Mouse (Mus musculus): ENCODE measurements around the gene Fbxo22. TPM values are rescaled to one million over a fixed set of nuclear protein-coding genes. Genes with fewer than 3 reads are reported as not detected.

The Fbxo22 gene
- 12.6 and 19.8 TPM in 2 replicates for polyA plus RNA-seq (2011; ENCODE audit: insufficient read depth, insufficient read length, low replicate concordance, missing spikeins)

DNA sequence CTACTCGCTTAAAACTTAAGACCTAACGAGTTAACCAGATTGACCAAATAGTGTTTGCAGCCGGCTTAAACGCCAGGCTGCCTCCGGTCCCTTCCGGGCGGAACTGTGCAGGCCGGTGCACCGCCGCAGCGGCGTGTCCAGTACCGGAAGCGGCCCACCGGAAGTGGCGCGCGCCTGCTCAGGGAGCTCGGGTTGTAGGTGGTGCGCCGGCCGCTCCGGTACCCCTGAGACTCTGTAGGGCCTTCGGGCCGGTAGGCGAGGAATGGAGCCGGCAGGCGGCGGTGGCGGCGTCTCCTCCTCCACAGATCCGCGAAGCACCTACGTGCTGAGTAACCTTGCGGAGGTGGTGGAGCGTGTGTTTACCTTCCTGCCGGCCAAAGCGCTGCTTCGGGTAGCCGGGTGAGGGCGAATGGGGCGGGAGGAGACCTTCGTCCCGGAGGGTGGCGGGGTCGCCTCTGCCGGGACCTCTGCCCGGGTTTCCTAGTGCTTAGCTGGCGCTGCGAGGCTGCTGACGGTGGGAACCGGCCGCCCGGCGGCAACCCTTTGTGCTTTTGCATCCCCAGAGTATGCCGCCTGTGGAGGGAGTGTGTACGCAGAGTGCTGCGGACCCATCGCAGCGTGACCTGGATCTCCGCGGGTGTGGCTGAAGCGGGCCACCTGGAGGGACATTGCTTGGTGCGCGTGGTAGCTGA lies at the start of gene Fbxo22:
Fbxo22 (plus strand) TSS at position 136 of the 692 bp plus-strand sequence.
- Histone ChIP-seq H3K4me1 (ENCODE audit: control insufficient read depth, insufficient read depth, low read length) (no peaks in the 10 kb centered on the region), H3K4me3 (replicated peaks; ENCODE audit: control insufficient read depth, low read depth, low read length) (peak within 1 kb of the TSS; percentile 73), H3K27ac (ENCODE audit: control insufficient read depth, insufficient read depth, low read depth, low read length, poor library complexity) (peak within 1 kb of the TSS; percentile 76)
- under 1% methylated on average over 65 of the region's 65 CpGs for WGBS
- TF ChIP-seq CTCF (IDR thresholded peaks at IDR 0.05; ENCODE audit: control insufficient read depth, insufficient read depth, low read length) (0 out of 2 replicates have a peak, but pooled peaks have one; percentile 0), POLR2A (IDR thresholded peaks at IDR 0.05; ENCODE audit: borderline replicate concordance, control insufficient read depth, low read depth, low read length) (peak; percentile 72; the same call in 1 of the 2 replicates)

DNA sequence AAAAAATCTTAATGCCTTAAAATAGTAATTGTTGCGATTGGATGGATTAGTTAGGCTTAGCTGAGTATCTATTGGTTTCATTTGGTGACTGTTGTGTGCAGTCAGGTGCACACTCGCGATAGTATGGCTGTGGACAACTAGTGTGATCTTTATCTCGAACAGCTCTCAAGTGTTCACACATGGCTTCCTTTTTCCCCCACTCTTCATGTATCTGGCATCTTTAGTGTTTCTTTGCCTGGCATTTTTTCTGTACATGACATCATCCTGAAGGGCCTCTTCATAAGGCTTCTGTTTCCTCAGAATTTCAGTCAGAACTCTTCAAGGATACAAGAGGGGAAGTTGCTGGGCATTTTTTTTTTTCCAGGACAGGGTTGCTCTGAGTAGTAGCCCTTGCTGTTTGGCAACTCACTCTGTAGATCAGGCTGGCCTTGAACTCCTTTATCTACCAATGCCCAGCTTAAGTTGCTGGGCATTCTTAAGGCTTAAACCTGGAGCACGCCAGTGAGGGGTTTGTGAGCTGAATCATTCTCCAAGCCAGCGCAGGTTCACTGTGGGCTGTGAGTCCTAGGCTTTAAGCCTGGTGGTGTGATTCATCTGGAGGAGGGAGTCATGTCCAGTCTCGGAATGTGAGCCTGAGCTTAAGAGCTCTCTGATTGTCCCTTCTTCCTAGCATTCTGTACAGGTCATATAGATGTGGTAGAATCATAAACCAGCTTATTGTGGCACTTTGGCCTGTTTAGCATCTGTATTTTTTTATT lies 37.9 kb upstream of the Fbxo22 start:
- TF ChIP-seq POLR2A (IDR thresholded peaks at IDR 0.05; ENCODE audit: borderline replicate concordance, control insufficient read depth, low read depth, low read length) (no peak), CTCF (IDR thresholded peaks at IDR 0.05; ENCODE audit: control insufficient read depth, insufficient read depth, low read length) (no peak)
- H3K4me3 ChIP-seq (replicated peaks; ENCODE audit: control insufficient read depth, low read depth, low read length): no peak overlapping the region
- no peaks in the 10 kb centered on the region; the same call in 1 of the 2 replicates for H3K4me1 ChIP-seq (ENCODE audit: control insufficient read depth, insufficient read depth, low read length)
- 0 out of 2 replicates have a peak overlapping the region, but pooled peaks have one; percentile 29 for H3K27ac ChIP-seq (ENCODE audit: control insufficient read depth, insufficient read depth, low read depth, low read length, poor library complexity)
- 54% methylated on average over 7 of the region's 7 CpGs for WGBS

DNA sequence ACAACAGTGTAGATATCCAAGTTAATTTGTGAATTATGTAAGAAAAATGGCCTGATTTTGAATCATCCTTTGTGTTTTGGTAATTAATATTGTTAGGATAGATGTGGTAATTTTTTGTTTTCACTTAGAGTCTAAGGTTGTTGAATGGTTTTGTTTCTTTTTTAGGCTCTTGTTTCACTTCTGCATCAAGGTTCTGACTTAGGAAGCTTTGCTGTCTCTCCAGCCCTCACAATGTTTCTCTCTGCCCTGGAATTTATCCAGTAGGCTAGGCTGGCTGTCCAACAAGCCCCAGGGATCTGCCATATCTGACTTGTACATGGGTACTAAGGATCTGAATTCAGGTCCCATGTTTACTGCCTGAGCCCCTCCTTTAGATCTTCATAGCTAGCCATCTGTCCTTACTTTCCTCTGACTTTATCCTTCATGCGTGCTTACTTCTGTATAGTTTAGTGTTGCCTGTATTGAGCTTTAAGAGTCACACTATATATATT lies 36.5 kb upstream of the Fbxo22 start:
- WGBS: 83% methylated on average over 1 of the region's 1 CpGs
- TF ChIP-seq CTCF (IDR thresholded peaks at IDR 0.05; ENCODE audit: control insufficient read depth, insufficient read depth, low read length) (no peak), POLR2A (IDR thresholded peaks at IDR 0.05; ENCODE audit: borderline replicate concordance, control insufficient read depth, low read depth, low read length) (no peak)
- H3K4me3 ChIP-seq (replicated peaks; ENCODE audit: control insufficient read depth, low read depth, low read length): no peak overlapping the region
- H3K4me1 ChIP-seq (ENCODE audit: control insufficient read depth, insufficient read depth, low read length): no peaks in the 10 kb centered on the region; the same call in 1 of the 2 replicates
- H3K27ac ChIP-seq (ENCODE audit: control insufficient read depth, insufficient read depth, low read depth, low read length, poor library complexity): no peak overlapping the region

DNA sequence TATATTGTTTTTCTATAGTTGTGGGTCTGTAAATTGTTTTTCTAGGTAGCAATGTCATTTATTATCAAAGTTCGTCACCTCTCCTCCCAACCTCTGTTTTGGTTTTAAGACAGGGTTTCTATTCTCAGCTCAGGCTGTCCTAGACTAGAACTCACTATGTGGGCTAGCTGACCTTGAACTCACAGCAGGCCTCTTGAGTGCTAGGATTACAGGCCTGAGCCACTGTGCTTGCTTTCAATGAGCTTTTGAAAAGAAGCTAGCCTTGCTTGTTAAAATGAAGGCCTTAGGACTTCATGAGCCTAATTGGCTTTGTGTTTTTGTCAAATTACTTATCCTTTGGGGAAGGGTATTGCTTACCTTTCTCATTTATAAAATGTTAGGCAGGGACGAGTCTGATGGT lies 34.5 kb upstream of the Fbxo22 start:
- Histone ChIP-seq H3K4me1 (ENCODE audit: control insufficient read depth, insufficient read depth, low read length) (no peaks in the 10 kb centered on the region; the same call in 1 of the 2 replicates), H3K27ac (ENCODE audit: control insufficient read depth, insufficient read depth, low read depth, low read length, poor library complexity) (no peak overlapping the region), H3K4me3 (replicated peaks; ENCODE audit: control insufficient read depth, low read depth, low read length) (no peak overlapping the region)
- no peak for TF ChIP-seq POLR2A (IDR thresholded peaks at IDR 0.05; ENCODE audit: borderline replicate concordance, control insufficient read depth, low read depth, low read length)
- TF ChIP-seq CTCF (IDR thresholded peaks at IDR 0.05; ENCODE audit: control insufficient read depth, insufficient read depth, low read length): no peak
- 81% methylated on average over 2 of the region's 2 CpGs for WGBS

DNA sequence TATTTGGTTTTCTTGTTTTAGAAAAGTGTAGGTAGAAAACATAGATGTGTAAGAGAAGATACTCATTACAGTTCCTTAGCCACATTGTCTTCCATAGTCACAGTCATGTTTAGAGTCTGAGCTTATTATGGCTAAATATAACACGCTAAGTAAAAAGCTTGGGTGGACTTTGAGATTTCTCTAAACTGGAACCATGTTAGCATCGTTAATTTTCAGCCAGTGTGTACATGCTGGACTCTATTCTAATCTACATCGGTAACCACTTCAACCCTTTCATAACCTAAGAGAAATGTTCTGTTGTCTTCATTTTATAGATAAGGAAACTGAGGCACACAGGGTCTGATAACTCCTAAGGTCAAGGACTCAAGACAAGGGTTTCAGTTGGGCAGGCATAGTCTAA lies 12.8 kb upstream of the Fbxo22 start:
- H3K4me3 ChIP-seq (replicated peaks; ENCODE audit: control insufficient read depth, low read depth, low read length): no peak overlapping the region
- H3K27ac ChIP-seq (ENCODE audit: control insufficient read depth, insufficient read depth, low read depth, low read length, poor library complexity): no peak overlapping the region
- no peak for TF ChIP-seq CTCF (IDR thresholded peaks at IDR 0.05; ENCODE audit: control insufficient read depth, insufficient read depth, low read length)
- no peak for TF ChIP-seq POLR2A (IDR thresholded peaks at IDR 0.05; ENCODE audit: borderline replicate concordance, control insufficient read depth, low read depth, low read length)
- H3K4me1 ChIP-seq (ENCODE audit: control insufficient read depth, insufficient read depth, low read length): no peaks in the 10 kb centered on the region
- 81% methylated on average over 3 of the region's 3 CpGs for WGBS

DNA sequence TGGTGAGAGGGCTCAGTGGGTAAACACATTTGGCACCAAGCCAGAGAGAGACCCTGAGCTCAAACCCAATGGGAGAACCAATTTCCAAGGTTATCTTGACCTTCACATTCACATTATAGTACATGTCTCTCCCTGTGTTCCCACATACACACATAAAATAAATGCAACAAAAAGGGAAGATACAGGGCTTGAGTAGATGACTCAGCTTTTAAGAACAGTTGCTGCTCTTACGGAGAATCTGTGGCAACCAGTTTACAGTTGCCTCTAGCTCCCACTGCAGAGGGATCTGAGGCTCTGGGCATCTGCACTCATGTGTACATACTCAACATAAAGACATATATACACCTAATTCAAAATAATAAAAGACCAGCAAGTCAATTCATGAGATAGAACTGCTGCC lies 10.5 kb upstream of the Fbxo22 start:
- Histone ChIP-seq H3K4me3 (replicated peaks; ENCODE audit: control insufficient read depth, low read depth, low read length) (no peak overlapping the region), H3K27ac (ENCODE audit: control insufficient read depth, insufficient read depth, low read depth, low read length, poor library complexity) (no peak overlapping the region), H3K4me1 (ENCODE audit: control insufficient read depth, insufficient read depth, low read length) (no peaks in the 10 kb centered on the region)
- WGBS: 45% methylated on average over 1 of the region's 1 CpGs
- no peak for TF ChIP-seq CTCF (IDR thresholded peaks at IDR 0.05; ENCODE audit: control insufficient read depth, insufficient read depth, low read length)

DNA sequence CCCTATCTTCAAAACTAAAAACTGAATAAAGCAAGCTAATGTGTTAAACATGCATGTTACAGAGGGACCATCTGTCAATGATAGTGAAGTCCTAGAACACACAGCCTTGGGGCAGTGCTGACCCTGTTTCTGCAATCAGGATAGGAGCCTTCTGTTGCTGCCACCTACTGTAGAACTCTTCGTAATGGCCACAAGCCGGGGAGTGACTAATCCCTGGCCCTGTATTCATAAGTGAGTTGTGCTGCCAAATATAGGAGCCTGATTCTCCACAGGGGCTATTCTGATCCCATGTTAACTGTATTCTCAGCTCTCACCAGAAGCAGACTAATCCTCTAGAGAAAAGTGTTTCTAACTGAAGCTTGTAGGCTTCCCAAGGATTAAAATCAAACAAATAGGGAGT lies 9.4 kb upstream of the Fbxo22 start:
- H3K4me1 ChIP-seq (ENCODE audit: control insufficient read depth, insufficient read depth, low read length): no peaks in the 10 kb centered on the region
- no peak for TF ChIP-seq CTCF (IDR thresholded peaks at IDR 0.05; ENCODE audit: control insufficient read depth, insufficient read depth, low read length)
- no peak for TF ChIP-seq POLR2A (IDR thresholded peaks at IDR 0.05; ENCODE audit: borderline replicate concordance, control insufficient read depth, low read depth, low read length)
- WGBS: 90% methylated on average over 2 of the region's 2 CpGs
- H3K4me3 ChIP-seq (replicated peaks; ENCODE audit: control insufficient read depth, low read depth, low read length): no peak overlapping the region
- H3K27ac ChIP-seq (ENCODE audit: control insufficient read depth, insufficient read depth, low read depth, low read length, poor library complexity): no peak overlapping the region

DNA sequence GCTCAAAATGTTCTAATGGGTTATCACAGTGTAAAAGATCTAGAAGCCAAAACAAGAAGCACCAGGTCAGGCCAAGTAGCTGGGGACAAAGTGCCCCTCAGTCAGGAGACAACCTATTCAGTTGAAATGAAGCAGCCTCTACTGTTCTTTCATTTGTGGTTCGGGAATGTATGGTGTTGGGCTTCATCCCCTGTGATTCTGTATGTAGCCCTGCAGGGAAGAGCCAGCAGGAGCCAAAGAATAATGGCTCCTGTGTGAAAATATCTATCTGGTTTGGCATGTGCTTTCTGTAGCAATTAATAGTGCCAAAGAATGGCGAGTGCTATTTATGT lies 301 bp upstream of the Fbxo22 start:
- Histone ChIP-seq H3K4me1 (ENCODE audit: control insufficient read depth, insufficient read depth, low read length) (no peaks in the 10 kb centered on the region), H3K4me3 (replicated peaks; ENCODE audit: control insufficient read depth, low read depth, low read length) (peak overlapping the region; percentile 73), H3K27ac (ENCODE audit: control insufficient read depth, insufficient read depth, low read depth, low read length, poor library complexity) (peak overlapping the region; percentile 76; the same call in 1 of the 2 replicates)
- TF ChIP-seq CTCF (IDR thresholded peaks at IDR 0.05; ENCODE audit: control insufficient read depth, insufficient read depth, low read length) (no peak), POLR2A (IDR thresholded peaks at IDR 0.05; ENCODE audit: borderline replicate concordance, control insufficient read depth, low read depth, low read length) (no peak)
- 8% methylated on average over 2 of the region's 2 CpGs for WGBS
